Mouse (Mus musculus) B cell, adult 67 days (primary cell): ENCODE results near the gene Uqcrfs1. TPM values are rescaled to one million over a fixed set of nuclear protein-coding genes. Genes with fewer than 3 reads are reported as not detected.

Source experiments
- total RNA-seq, 2 experiments: library from RNA; stranded (reverse); gene quantifications; 4 replicates each; pipeline ENCODE4 v1.2.4; 2023

Uqcrfs1 gene
- total RNA-seq, result 10 to 100 TPM; 91.4 to 97.9 TPM

DNA sequence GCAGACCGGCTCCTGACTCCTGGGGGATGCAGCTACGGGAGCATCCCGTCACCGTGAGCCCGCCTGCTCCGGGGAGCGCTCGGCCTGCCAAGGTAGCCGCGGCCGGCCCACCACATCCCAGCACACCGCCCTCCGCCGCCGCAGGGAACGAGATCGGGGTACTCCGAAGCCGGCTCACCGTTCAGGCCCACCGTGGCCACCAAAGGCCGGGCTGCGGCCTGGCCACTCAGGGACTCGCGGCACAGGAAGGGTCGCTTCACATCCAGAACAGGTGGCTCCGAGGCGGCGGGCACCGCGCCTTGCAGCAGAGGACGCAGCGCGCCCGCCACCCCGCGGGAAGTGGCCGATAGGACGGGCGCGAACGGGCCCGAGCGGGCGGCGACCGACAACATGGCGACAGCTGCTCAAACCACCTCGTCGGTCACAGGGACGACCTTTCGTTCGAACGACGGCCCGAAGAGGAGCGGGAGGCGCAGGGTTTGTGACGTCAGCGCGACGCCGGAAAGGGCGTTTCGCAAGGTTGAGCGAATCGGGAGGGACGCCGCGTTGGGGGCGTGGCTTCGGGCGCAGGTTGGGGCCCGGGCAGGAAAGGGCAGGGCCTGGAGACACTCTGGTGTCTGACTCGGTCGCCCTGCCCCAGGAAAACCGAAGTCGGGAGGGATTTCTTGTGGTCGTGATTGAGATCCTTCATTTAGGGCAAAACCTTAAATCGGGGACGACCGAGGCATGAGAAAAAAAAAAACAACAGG, at the start of gene Uqcrfs1:
Gene Uqcrfs1, minus strand, starts transcription at position 507 of the 749 bp plus-strand sequence.

Other genes with a start within 250 kb of the Uqcrfs1 start
- not detected for gene Agtr1a, start 208.9 kb downstream of the Uqcrfs1 start, total RNA-seq
- 10 to 100 TPM; 32.0 to 32.8 TPM for gene Dusp22, start 114.6 kb upstream of the Uqcrfs1 start, total RNA-seq
- gene Irf4, start 203.9 kb upstream of the Uqcrfs1 start, total RNA-seq, result 100 to 1,000 TPM; 443 to 590 TPM